Mouse (Mus musculus): ENCODE measurements at regions not wholly inside any gene's neighbourhood (a gene's known extent, or its start where the extent isn't known, plus 50 kb on each side); places are given as distances from the start of the nearest gene placed in this dataset.

- H3K79me3 ChIP-seq (ENCODE audit: low read depth): no peaks in the 10 kb centered on the region
- H3K79me2 ChIP-seq (ENCODE audit: control insufficient read depth, insufficient read depth): no peaks in the 10 kb centered on the region
- H3K27me3 ChIP-seq (ENCODE audit: control insufficient read depth, insufficient read depth, insufficient read length): no peaks in the 10 kb centered on the region
- no peaks in the 10 kb centered on the region for H3K36me3 ChIP-seq (ENCODE audit: control insufficient read depth, insufficient read depth)
- H3K4me3 ChIP-seq (ENCODE audit: insufficient read depth, poor library complexity, severe bottlenecking): no peak overlapping the region
- TF ChIP-seq MAX (IDR thresholded peaks at IDR 0.05) (no peak), FOSL1 (IDR thresholded peaks at IDR 0.05; ENCODE audit: insufficient read depth, low read length, poor library complexity, severe bottlenecking) (no peak), MYOG (IDR thresholded peaks at IDR 0.05; ENCODE audit: control insufficient read depth, extremely low read depth, insufficient read length) (no peak), CEBPB (IDR thresholded peaks at IDR 0.05; ENCODE audit: low read depth) (no peak), CTCF (IDR thresholded peaks at IDR 0.05; ENCODE audit: control insufficient read depth, insufficient read depth, insufficient read length) (no peak), USF1 (IDR thresholded peaks at IDR 0.05; ENCODE audit: low read depth) (no peak), MYOD1 (IDR thresholded peaks at IDR 0.05; ENCODE audit: control insufficient read depth, insufficient read length, low read depth) (no peak)
- H3ac ChIP-seq (ENCODE audit: control insufficient read depth, insufficient read length, low read depth): no peak overlapping the region
Observed at GRCm38 (mm10) chr10:21805606-21806005, 76.4 kb upstream of the Sgk1 start.

- Histone ChIP-seq H3ac (ENCODE audit: control insufficient read depth, insufficient read length, low read depth) (no peak overlapping the region), H3K36me3 (ENCODE audit: control insufficient read depth, insufficient read depth) (no peaks in the 10 kb centered on the region), H3K79me3 (ENCODE audit: low read depth) (no peaks in the 10 kb centered on the region), H3K79me2 (ENCODE audit: control insufficient read depth, insufficient read depth) (no peaks in the 10 kb centered on the region), H3K27me3 (ENCODE audit: control insufficient read depth, insufficient read depth, insufficient read length) (no peaks in the 10 kb centered on the region), H3K4me3 (ENCODE audit: insufficient read depth, poor library complexity, severe bottlenecking) (no peak overlapping the region)
- no peak for TF ChIP-seq MAX (IDR thresholded peaks at IDR 0.05)
- TF ChIP-seq FOSL1 (IDR thresholded peaks at IDR 0.05; ENCODE audit: insufficient read depth, low read length, poor library complexity, severe bottlenecking): no peak
- no peak for TF ChIP-seq USF1 (IDR thresholded peaks at IDR 0.05; ENCODE audit: low read depth)
- TF ChIP-seq CEBPB (IDR thresholded peaks at IDR 0.05; ENCODE audit: low read depth): no peak
- no peak for TF ChIP-seq MYOD1 (IDR thresholded peaks at IDR 0.05; ENCODE audit: control insufficient read depth, insufficient read length, low read depth)
- TF ChIP-seq CTCF (IDR thresholded peaks at IDR 0.05; ENCODE audit: control insufficient read depth, insufficient read depth, insufficient read length): no peak
Observed at GRCm38 (mm10) chr10:21806716-21807115, 75.3 kb upstream of the Sgk1 start.

DNA sequence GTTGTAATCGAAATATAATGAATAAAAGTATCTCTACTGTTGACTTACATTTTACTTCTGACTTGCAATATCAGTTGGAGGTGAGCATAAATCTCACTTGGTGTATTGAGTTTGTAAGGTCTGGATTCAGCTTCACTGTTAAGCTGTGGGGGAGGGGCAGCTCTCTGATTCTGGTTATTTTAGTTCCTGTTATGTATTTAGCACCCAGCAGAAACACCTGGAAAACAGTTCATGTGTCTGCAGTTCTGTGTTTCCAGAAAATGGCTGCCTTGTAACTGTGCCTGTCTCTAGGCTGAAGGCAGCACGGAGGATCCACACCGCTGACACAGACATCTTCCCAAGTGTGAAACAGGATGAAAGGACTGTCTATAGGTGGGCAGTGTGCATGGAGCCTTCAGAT lies 62.3 kb upstream of the Sgk1 start:
- Histone ChIP-seq H3ac (ENCODE audit: control insufficient read depth, insufficient read length, low read depth) (no peak overlapping the region), H3K79me2 (ENCODE audit: control insufficient read depth, insufficient read depth) (no peaks in the 10 kb centered on the region), H3K36me3 (ENCODE audit: control insufficient read depth, insufficient read depth) (no peaks in the 10 kb centered on the region), H3K27me3 (ENCODE audit: control insufficient read depth, insufficient read depth, insufficient read length) (no peaks in the 10 kb centered on the region), H3K79me3 (ENCODE audit: low read depth) (no peaks in the 10 kb centered on the region), H3K4me3 (ENCODE audit: insufficient read depth, poor library complexity, severe bottlenecking) (no peak overlapping the region)
- TF ChIP-seq CEBPB (IDR thresholded peaks at IDR 0.05; ENCODE audit: low read depth) (no peak), FOSL1 (IDR thresholded peaks at IDR 0.05; ENCODE audit: insufficient read depth, low read length, poor library complexity, severe bottlenecking) (no peak), CTCF (IDR thresholded peaks at IDR 0.05; ENCODE audit: control insufficient read depth, insufficient read depth, insufficient read length) (no peak)

DNA sequence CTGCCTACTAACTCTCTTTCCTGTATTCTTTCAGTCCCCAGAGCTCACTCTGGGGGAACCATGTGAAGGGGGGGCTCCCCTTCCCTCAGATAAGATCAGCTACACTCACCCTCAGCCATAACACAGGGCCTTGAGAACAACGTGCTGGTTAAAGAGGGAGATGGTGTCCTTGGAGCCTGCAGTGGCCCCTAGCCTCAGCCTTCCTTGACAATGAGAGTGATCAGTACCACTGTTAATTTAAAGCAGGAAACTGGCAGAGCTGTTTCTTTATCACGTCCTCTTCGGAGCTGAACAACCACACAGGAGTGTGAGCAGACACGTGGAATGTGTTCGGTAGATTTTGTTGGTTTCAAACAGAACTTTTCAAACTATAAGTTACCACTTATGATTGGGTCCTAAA lies 60.6 kb upstream of the Sgk1 start:
- Histone ChIP-seq H3K79me2 (ENCODE audit: control insufficient read depth, insufficient read depth) (no peaks in the 10 kb centered on the region), H3K36me3 (ENCODE audit: control insufficient read depth, insufficient read depth) (no peaks in the 10 kb centered on the region), H3K4me3 (ENCODE audit: insufficient read depth, poor library complexity, severe bottlenecking) (no peak overlapping the region), H3K27me3 (ENCODE audit: control insufficient read depth, insufficient read depth, insufficient read length) (no peaks in the 10 kb centered on the region), H3ac (ENCODE audit: control insufficient read depth, insufficient read length, low read depth) (no peak overlapping the region), H3K79me3 (ENCODE audit: low read depth) (no peaks in the 10 kb centered on the region)
- TF ChIP-seq MYOG (IDR thresholded peaks at IDR 0.05; ENCODE audit: control insufficient read depth, extremely low read depth, insufficient read length): no peak
- no peak for TF ChIP-seq CEBPB (IDR thresholded peaks at IDR 0.05; ENCODE audit: low read depth)
- TF ChIP-seq USF1 (IDR thresholded peaks at IDR 0.05; ENCODE audit: low read depth): no peak
- TF ChIP-seq MYOD1 (IDR thresholded peaks at IDR 0.05; ENCODE audit: control insufficient read depth, insufficient read length, low read depth): no peak
- TF ChIP-seq CTCF (IDR thresholded peaks at IDR 0.05; ENCODE audit: control insufficient read depth, insufficient read depth, insufficient read length): no peak
- no peak for TF ChIP-seq MAX (IDR thresholded peaks at IDR 0.05)
- TF ChIP-seq FOSL1 (IDR thresholded peaks at IDR 0.05; ENCODE audit: insufficient read depth, low read length, poor library complexity, severe bottlenecking): no peak

DNA sequence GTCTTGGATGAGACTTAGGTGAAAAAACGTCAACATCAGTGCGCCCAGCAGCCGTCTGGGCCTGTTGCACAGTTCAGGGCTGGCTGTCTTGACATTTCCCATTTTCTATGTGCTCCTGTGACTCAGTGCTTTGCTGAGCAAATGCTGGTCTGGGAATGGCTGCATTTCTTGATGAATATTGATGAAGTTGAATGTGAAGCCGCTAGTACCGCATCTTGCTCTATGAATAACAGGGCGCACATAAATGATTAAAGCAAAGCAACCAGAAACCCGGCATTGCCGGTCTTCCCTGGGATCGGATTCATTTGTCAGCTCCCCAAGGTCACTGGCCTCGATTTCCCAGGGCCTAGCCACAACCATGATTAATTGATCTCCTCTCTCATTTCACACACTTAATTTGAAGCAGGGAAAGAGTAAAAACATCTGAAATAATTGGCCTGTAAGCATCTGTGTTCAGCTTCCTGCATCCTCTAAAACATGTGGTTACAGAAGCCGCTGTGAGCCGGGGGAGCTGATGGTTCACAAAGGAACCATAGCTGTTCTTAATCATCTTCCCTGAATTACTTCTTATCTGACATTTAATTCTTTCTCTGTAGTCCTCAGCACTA lies 57.5 kb upstream of the Sgk1 start:
- no peak overlapping the region for H3K4me3 ChIP-seq (ENCODE audit: insufficient read depth, poor library complexity, severe bottlenecking)
- H3K79me3 ChIP-seq (ENCODE audit: low read depth): no peaks in the 10 kb centered on the region

More for the DNA sequence above, 57.5 kb upstream of the Sgk1 start:
- Histone ChIP-seq H3K36me3 (ENCODE audit: control insufficient read depth, insufficient read depth) (no peaks in the 10 kb centered on the region), H3K79me2 (ENCODE audit: control insufficient read depth, insufficient read depth) (no peaks in the 10 kb centered on the region), H3K27me3 (ENCODE audit: control insufficient read depth, insufficient read depth, insufficient read length) (no peaks in the 10 kb centered on the region), H3ac (ENCODE audit: control insufficient read depth, insufficient read length, low read depth) (no peak overlapping the region)
- TF ChIP-seq FOSL1 (IDR thresholded peaks at IDR 0.05; ENCODE audit: insufficient read depth, low read length, poor library complexity, severe bottlenecking) (no peak), MYOD1 (IDR thresholded peaks at IDR 0.05; ENCODE audit: control insufficient read depth, insufficient read length, low read depth) (no peak), MAX (IDR thresholded peaks at IDR 0.05) (no peak), CEBPB (IDR thresholded peaks at IDR 0.05; ENCODE audit: low read depth) (no peak), CTCF (IDR thresholded peaks at IDR 0.05; ENCODE audit: control insufficient read depth, insufficient read depth, insufficient read length) (no peak), MYOG (IDR thresholded peaks at IDR 0.05; ENCODE audit: control insufficient read depth, extremely low read depth, insufficient read length) (no peak), USF1 (IDR thresholded peaks at IDR 0.05; ENCODE audit: low read depth) (no peak)

Measured in C2C12 (cell line).